Mouse (Mus musculus) midbrain, embryonic 12.5 days (tissue): ENCODE results near the gene Erbb2. TPM values are rescaled to one million over a fixed set of nuclear protein-coding genes. Genes with fewer than 3 reads are reported as not detected.
A peak's percentile ranks its signal among the peaks of the same experiment; 100 is the strongest.

Source experiments
- ATAC-seq: fragments of 200-750 bp; cut with Nextera tagmentation; 2 replicates; pipeline ENCODE4 v1.8.0; 2017; ENCODE audit warnings: low read depth, moderate TSS enrichment, moderate library complexity; ENCODE audit not compliant: low FRiP score
- H3K27ac ChIP-seq: fragments of 300-500 bp; sonication (generic); replicated peaks from 2 replicates; pipeline ENCODE4 v1.5.1; 2016; ENCODE audit warnings: mild to moderate bottlenecking
- H3K27me3 ChIP-seq: fragments of 300-500 bp; sonication (generic); 2 replicates; pipeline ENCODE4 v1.6.1; 2016; ENCODE audit warnings: mild to moderate bottlenecking
- H3K36me3 ChIP-seq: fragments of 300-500 bp; sonication (generic); 2 replicates; pipeline ENCODE4 v1.6.1; 2016
- H3K4me1 ChIP-seq: fragments of 300-500 bp; sonication (generic); 2 replicates; pipeline ENCODE4 v1.6.1; 2016
- H3K4me2 ChIP-seq: fragments of 300-500 bp; sonication (generic); replicated peaks from 2 replicates; pipeline ENCODE4 v1.6.1; 2016; ENCODE audit warnings: mild to moderate bottlenecking, moderate library complexity
- H3K4me3 ChIP-seq: fragments of 300-500 bp; sonication (generic); 2 replicates; pipeline ENCODE4 v1.5.1; 2016; ENCODE audit warnings: mild to moderate bottlenecking
- H3K9ac ChIP-seq: fragments of 300-500 bp; sonication (generic); replicated peaks from 2 replicates; pipeline ENCODE4 v1.6.1; 2016; ENCODE audit warnings: mild to moderate bottlenecking, moderate library complexity
- H3K9me3 ChIP-seq: fragments of 300-500 bp; sonication (generic); 2 replicates; pipeline ENCODE4 v1.6.1; 2016; ENCODE audit warnings: mild to moderate bottlenecking
- WGBS: fragments of 180-500 bp; shearing (Covaris S2); methylation state at CpG from one replicate; pipeline ENCODE4 v1.1.7; 2016; 5-methylcytosine and 5-hydroxymethylcytosine counted together
- polyA plus RNA-seq: library from polyadenylated mRNA; unstranded; fragments of >200 nt; fragmentation: Nextera tagmentation; extraction: Ambion mirVana; gene quantifications from 2 replicates; pipeline ENCODE4 v1.2.1, GENCODE M21; 2016

Gene Erbb2
- polyA plus RNA-seq, 1 experiment from 2014 or later: 17.4 TPM

DNA sequence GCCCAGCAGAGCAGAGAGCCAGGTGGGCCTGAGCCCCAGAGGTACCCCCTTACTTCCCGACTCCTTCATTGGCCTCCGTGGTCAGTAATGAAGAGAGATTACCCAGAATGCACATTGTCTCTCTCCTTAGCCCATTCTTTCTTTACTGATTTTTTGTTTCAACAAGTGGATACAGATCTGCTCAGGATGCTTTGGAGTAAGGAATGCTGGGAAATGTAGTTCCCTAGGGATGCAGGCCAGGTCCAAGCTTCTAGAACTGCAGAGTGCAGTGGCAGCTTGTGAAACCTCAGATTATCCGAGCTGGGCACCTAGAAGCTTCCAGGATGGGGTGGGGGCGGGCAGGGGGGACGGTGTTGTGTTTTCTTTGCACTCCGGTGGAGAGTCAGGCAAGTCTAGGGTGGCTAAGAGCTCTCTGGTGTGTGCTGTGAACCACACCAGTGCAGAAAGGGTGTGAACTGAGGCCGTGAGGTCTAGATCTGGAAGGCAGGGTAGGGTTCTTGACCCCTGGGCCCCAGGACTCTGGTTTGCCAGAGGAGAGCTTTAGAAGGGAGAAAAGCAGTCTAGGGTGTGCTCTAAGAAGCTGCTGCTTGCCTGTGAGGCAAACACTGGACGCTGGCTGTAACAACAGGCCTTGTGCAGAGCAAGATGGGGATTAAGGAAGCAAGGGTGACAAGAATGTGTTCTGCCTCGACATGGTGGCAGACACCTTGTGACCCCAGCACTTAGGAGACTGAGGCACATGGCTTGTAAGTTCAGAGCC lies 19.7 kb downstream of the Erbb2 start:
- Histone ChIP-seq H3K27me3 (no peaks in the 10 kb centered on the region), H3K9ac (no peak overlapping the region), H3K4me1 (no peaks in the 10 kb centered on the region), H3K27ac (no peak overlapping the region), H3K4me3 (no peak overlapping the region), H3K9me3 (no peaks in the 10 kb centered on the region), H3K36me3 (peaks cover 39% of the 10 kb centered on the region), H3K4me2 (no peak overlapping the region)
- WGBS: 87% methylated on average over 9 of the region's 9 CpGs
- ATAC-seq: no peak

DNA sequence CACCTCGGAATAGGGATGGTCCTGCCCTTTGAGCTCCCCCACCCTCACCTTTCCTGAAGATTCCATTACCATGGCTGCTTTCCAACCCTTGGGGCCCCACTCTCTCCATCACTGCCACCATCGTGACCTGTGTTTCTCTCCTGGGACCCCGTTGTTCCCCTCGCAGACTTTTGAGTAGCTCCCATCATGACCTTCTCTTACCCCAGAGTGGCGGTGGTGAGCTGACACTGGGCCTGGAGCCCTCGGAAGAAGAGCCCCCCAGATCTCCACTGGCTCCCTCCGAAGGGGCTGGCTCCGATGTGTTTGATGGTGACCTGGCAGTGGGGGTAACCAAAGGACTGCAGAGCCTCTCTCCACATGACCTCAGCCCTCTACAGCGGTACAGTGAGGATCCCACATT lies 23.5 kb downstream of the Erbb2 start:
- H3K27me3 ChIP-seq: no peaks in the 10 kb centered on the region
- H3K9me3 ChIP-seq: no peaks in the 10 kb centered on the region
- no peak overlapping the region for H3K4me3 ChIP-seq
- 91% methylated on average over 9 of the region's 9 CpGs for WGBS
- no peak for ATAC-seq
- H3K36me3 ChIP-seq: peaks cover 31% of the 10 kb centered on the region
- no peak overlapping the region for H3K27ac ChIP-seq
- H3K4me2 ChIP-seq: no peak overlapping the region
- peaks cover 8% of the 10 kb centered on the region for H3K4me1 ChIP-seq
- H3K9ac ChIP-seq: no peak overlapping the region

DNA sequence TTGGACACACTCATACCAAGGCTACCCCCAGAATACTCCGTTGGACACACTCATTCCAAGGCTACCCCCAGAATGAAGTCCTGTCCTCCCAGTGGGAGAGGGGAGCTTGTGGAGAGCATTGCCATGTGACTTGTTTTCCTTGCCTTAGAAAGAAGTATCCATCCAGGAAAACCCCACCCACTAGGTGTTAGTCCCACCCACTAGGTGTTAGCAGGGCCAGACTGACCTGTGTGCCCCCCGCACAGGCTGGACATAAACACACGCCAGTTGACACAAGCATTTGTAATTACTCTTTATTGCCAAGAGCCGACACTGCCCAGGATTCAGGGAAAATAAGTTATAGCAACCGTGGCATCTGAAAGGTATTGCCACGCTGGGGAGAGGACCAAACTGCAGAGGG lies 25.2 kb downstream of the Erbb2 start:
- WGBS: 91% methylated on average over 6 of the region's 6 CpGs
- Histone ChIP-seq H3K27me3 (no peaks in the 10 kb centered on the region), H3K36me3 (peaks cover 31% of the 10 kb centered on the region), H3K9ac (no peak overlapping the region), H3K9me3 (no peaks in the 10 kb centered on the region), H3K27ac (no peak overlapping the region), H3K4me3 (no peak overlapping the region), H3K4me1 (peaks cover 8% of the 10 kb centered on the region), H3K4me2 (no peak overlapping the region)
- ATAC-seq: no peak

DNA sequence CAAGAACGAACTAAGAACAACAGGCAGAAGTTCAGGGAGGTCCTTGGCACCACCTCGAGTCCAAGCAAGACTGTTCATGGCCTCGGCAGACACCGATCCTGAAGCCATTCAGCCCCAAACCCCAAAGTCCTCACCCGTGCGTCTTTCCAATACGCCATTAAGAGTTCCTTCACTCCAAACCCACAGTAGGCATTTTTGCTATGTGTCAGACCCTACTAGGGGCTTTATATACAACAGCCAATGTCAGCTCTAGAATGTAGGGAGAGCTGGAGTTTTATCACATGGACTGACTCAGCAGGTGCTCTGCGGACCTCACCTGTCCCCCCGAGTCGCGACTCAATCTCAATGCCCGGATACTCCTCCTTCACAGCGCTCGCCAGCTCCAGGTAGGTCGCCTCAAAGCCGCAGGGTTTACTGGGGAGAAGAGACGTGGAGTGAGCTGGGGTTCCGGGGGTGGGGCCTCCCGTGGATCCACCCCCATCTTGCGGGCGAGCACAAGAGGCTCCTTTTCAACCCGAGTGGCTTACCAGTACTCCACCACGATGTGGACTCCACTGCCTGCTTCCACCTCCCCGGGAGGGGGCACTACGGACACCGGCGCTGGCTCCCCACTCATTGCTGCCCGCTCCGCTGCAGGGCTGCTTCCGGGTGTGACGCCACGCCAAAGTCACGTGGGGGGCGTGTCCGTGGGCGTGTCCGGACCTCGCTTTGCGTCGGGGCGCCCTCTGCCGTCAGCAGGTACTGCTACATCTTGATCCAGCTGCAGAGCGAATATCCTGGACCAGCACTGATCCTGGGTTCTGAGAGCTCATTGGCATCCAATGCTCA lies 26.3 kb downstream of the Erbb2 start, which contains the start of gene Mien1:
Mien1 (minus strand) TSS at position 661 of the 828 bp plus-strand sequence.
- Histone ChIP-seq H3K4me3 (peak within 1 kb of the TSS; percentile 80), H3K9me3 (no peaks in the 10 kb centered on the region), H3K36me3 (peaks cover 25% of the 10 kb centered on the region), H3K9ac (peak within 1 kb of the TSS; percentile 73), H3K27ac (0 out of 2 replicates have a peak within 1 kb of the TSS, but pooled peaks have one; percentile 43), H3K4me1 (peaks cover 8% of the 10 kb centered on the region), H3K27me3 (no peaks in the 10 kb centered on the region), H3K4me2 (peak within 1 kb of the TSS; percentile 79)
- peak; percentile 88 for ATAC-seq
- WGBS: 3% methylated on average over 43 of the region's 43 CpGs

DNA sequence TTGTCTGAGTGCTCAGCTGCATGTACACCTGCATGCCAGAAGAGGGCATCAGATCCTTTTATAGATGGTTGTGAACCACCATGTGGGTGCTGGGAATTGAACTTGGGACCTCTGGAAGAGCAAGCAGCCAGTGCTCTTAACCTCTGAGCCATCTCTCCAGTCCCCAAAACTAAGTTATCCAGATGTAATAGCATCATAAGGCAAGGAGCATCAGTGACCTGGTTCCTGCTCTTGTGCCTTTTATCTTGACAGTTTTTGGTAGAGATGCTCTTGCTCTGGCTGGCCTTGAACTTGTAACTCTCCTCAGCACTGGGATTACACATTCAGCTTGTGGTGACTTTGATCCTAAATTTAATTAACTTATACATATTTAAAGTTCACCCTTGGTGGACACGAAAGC lies 31.4 kb downstream of the Erbb2 start:
- Histone ChIP-seq H3K4me2 (no peak overlapping the region), H3K9ac (no peak overlapping the region), H3K36me3 (no peaks in the 10 kb centered on the region), H3K27me3 (peaks cover 38% of the 10 kb centered on the region), H3K27ac (no peak overlapping the region), H3K4me1 (peaks cover 14% of the 10 kb centered on the region; the same call in 1 of the 2 replicates), H3K9me3 (no peaks in the 10 kb centered on the region), H3K4me3 (no peak overlapping the region)
- no peak for ATAC-seq
- WGBS: 94% methylated on average over 1 of the region's 1 CpGs

DNA sequence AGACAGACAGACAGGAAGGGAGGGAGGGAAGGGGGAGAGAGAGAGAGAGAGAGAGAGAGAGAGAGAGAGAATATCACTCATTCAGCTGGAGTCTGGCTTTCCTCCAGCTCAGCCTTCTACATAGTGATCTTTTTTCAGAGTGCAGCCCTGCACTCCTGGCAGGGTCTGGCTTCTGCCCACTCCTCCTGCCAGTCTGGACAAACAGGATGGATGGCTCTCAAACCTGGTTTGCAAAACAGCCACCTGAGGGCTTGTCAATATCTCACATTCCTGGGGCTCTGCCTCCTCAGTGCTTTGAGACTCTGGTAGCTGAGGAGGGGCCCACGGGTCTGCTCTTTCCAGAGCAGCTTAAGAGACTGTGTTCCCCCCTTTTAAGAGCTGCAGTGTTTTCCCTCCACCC lies 33.0 kb downstream of the Erbb2 start:
- no peaks in the 10 kb centered on the region for H3K36me3 ChIP-seq
- no peak overlapping the region for H3K4me3 ChIP-seq
- H3K9me3 ChIP-seq: no peaks in the 10 kb centered on the region
- 50% methylated on average over 1 of the region's 1 CpGs for WGBS
- no peak for ATAC-seq
- H3K4me1 ChIP-seq: peaks cover 14% of the 10 kb centered on the region; the same call in 1 of the 2 replicates
- peaks cover 54% of the 10 kb centered on the region for H3K27me3 ChIP-seq
- H3K4me2 ChIP-seq: no peak overlapping the region
- H3K27ac ChIP-seq: no peak overlapping the region
- no peak overlapping the region for H3K9ac ChIP-seq

DNA sequence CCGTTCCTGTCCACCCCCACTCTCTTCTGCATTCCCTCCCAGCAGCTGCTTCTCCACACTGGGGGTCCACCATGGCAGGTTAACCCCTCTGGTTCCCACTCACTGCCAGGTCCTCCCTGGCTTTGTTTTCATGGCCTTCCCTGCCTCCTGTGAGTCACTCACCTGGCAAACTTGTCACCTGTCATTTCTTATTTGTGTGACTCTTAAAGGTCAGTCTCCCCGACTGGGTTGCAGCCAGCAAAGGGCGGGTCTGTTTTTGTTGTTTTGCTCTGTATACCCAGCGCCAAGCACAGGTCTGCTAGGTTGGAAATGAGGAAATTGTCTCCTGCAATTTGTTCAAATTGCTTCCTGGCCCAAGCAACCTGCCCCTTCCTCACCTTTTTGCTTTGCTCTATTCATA lies 33.4 kb downstream of the Erbb2 start:
- Histone ChIP-seq H3K4me2 (no peak overlapping the region), H3K4me3 (no peak overlapping the region), H3K27ac (no peak overlapping the region), H3K36me3 (no peaks in the 10 kb centered on the region), H3K9me3 (no peaks in the 10 kb centered on the region), H3K27me3 (peaks cover 57% of the 10 kb centered on the region), H3K9ac (no peak overlapping the region), H3K4me1 (peaks cover 14% of the 10 kb centered on the region; the same call in 1 of the 2 replicates)
- 58% methylated on average over 4 of the region's 4 CpGs for WGBS
- ATAC-seq: no peak

DNA sequence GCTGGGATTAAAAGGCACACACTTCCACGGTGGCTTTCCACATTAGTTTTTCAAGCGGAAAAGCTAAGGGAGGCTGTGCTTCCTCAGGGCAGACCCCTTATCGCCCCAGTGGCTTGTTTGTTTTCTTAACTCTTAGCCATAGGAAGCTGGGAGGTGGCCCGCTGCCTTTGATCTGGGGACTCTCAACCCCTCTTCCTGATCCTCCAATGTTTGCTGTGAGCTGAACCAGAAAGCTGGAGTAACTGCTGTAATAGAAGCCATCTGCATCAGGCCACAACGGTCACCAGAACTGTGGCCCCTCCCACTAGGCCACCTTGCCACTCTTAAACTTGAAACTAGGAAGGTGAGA lies 33.9 kb downstream of the Erbb2 start, which contains the start of gene Grb7:
Grb7 (plus strand) TSS at position 182 of the 349 bp plus-strand sequence.
- no peak within 1 kb of the TSS for H3K4me3 ChIP-seq
- WGBS: 7% methylated on average over 5 of the region's 5 CpGs
- H3K9ac ChIP-seq: peak within 1 kb of the TSS; percentile 24; the same call in 1 of the 2 replicates
- peak within 1 kb of the TSS; percentile 23; the same call in 1 of the 2 replicates for H3K4me2 ChIP-seq
- ATAC-seq: no peak
- no peaks in the 10 kb centered on the region for H3K36me3 ChIP-seq
- peaks cover 57% of the 10 kb centered on the region for H3K27me3 ChIP-seq
- no peak within 1 kb of the TSS for H3K27ac ChIP-seq
- H3K9me3 ChIP-seq: no peaks in the 10 kb centered on the region
- peaks cover 14% of the 10 kb centered on the region; the same call in 1 of the 2 replicates for H3K4me1 ChIP-seq

DNA sequence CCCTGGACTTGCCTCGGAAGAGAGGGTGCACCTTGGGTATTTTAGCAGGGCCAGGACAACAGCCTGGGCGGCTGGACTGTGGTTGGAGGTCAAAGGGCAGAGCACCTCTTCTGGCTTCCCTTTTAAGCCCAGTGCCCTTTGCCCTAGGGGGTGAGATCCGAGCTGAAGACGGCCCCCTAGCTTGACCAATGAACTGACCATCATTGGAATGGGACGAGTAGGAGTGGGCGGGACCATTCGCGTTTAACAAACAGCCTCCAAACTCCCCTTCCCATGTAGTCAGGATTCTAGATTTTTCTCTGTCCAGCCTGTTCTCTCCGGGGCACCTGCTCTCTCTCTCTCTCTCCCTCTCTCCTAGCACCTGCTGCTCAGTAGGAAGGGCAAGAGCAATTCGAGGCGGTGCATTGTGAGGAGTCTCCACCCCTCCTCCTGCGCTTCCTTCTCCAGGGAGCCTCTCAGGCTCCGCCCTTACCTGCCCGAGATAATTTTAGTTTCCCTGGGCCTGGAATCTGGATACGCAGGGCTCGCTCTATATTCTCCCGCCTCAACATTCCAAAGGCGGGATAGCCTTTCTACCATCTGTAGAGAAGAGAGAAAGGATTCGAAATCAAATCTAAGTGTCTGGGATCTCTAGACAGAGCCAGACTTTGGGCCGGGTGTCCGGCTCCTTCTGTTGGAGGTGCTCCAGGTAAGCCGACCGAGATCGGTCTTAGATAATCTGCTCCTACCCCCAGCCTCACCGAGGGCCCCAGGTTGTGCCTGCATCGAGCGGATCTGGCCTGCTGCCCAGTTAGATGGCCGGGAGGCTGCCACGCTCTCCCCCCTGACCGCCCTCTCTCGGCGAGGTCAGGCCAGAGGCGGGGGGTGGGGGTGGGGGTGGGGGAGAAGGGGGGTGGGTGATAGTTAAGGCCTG lies 34.5 kb downstream of the Erbb2 start:
- H3K4me1 ChIP-seq: peaks cover 14% of the 10 kb centered on the region; the same call in 1 of the 2 replicates
- H3K9me3 ChIP-seq: no peaks in the 10 kb centered on the region
- peak overlapping the region; percentile 23; the same call in 1 of the 2 replicates for H3K4me2 ChIP-seq
- WGBS: 1% methylated on average over 31 of the region's 33 CpGs
- no peak overlapping the region for H3K4me3 ChIP-seq
- peak overlapping the region; percentile 24; the same call in 1 of the 2 replicates for H3K9ac ChIP-seq
- no peaks in the 10 kb centered on the region for H3K36me3 ChIP-seq
- ATAC-seq: no peak
- H3K27me3 ChIP-seq: peaks cover 57% of the 10 kb centered on the region
- H3K27ac ChIP-seq: no peak overlapping the region

DNA sequence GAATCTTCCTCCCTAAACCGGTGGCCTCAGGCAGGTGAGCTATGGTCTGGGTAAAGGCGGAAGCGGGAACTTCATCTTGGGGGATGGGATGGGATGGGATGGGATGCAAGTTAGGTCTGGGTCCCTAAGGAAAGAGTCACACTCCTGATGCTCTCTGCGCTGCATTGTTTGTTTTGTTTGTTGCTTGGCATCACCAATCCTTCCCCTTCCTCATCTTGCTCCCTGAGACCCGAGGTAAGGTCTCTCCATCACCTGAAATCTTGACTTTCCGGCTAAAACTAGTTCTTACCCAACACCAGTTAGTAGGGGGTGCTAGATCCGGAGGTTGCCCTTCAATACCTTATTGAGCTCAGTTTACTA lies 35.2 kb downstream of the Erbb2 start:
- peaks cover 62% of the 10 kb centered on the region for H3K27me3 ChIP-seq
- H3K27ac ChIP-seq: no peak overlapping the region
- H3K4me3 ChIP-seq: no peak overlapping the region

DNA sequence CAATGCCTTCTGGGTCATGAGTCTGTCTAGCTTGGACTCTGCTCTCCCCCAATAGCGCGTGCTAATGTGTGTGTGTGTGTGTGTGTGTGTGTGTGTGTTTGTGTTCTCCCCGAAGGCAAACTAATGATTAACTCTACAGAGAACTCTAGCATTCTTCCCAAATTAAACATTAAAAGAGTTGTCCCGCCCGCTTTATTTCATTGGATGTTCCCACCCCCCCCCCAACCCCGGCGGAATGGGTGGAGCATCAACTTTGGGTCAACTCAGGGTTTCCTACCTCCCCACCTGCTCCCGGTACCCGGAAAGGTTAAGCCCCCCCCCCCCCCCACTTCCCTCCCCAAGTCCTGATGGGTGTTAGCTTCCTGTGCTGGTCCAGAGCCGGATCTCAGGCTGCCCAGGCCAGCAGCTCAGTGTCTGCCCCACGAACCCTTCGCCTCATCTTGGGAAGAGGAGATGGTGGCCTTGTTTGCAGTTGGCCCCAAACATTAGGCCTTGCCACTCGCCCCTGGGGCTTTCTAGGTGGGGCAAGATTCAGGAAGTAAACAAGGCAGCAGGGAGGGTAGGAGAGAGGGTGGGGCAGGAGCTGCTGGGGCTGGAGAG lies 36.0 kb downstream of the Erbb2 start:
- H3K9ac ChIP-seq: no peak overlapping the region
- no peak for ATAC-seq
- peaks cover 64% of the 10 kb centered on the region for H3K27me3 ChIP-seq
- H3K4me1 ChIP-seq: peaks cover 14% of the 10 kb centered on the region; the same call in 1 of the 2 replicates
- H3K27ac ChIP-seq: no peak overlapping the region
- H3K36me3 ChIP-seq: no peaks in the 10 kb centered on the region
- WGBS: 52% methylated on average over 10 of the region's 13 CpGs
- H3K4me3 ChIP-seq: no peak overlapping the region
- H3K4me2 ChIP-seq: no peak overlapping the region
- no peaks in the 10 kb centered on the region for H3K9me3 ChIP-seq

More for the DNA sequence above, 35.2 kb downstream of the Erbb2 start:
- Histone ChIP-seq H3K9ac (peak overlapping the region; percentile 24; the same call in 1 of the 2 replicates), H3K4me2 (peak overlapping the region; percentile 23; the same call in 1 of the 2 replicates), H3K36me3 (no peaks in the 10 kb centered on the region), H3K9me3 (no peaks in the 10 kb centered on the region), H3K4me1 (peaks cover 14% of the 10 kb centered on the region; the same call in 1 of the 2 replicates)
- 19% methylated on average over 6 of the region's 7 CpGs for WGBS
- no peak for ATAC-seq
